Mouse (Mus musculus) testis, adult 2 months (tissue): ENCODE results near the gene Bcor. TPM values are rescaled to one million over a fixed set of nuclear protein-coding genes. Genes with fewer than 3 reads are reported as not detected.

Source experiments
- H3K27ac ChIP-seq: fragments of 200-500 bp; 2 replicates; pipeline ENCODE4 v1.5.1; 2012; ENCODE audit warnings: low read depth, low read length; ENCODE audit not compliant: control insufficient read depth, insufficient read depth
- H3K27me3 ChIP-seq: fragments of 200-500 bp; 2 replicates; pipeline ENCODE4 v1.6.1; 2012; ENCODE audit warnings: mild to moderate bottlenecking, low read length, moderate library complexity; ENCODE audit not compliant: control insufficient read depth, insufficient read depth
- H3K36me3 ChIP-seq: fragments of 200-500 bp; 2 replicates; pipeline ENCODE4 v1.6.1; 2012; ENCODE audit warnings: mild to moderate bottlenecking, low read length; ENCODE audit not compliant: control insufficient read depth, insufficient read depth
- H3K4me1 ChIP-seq: fragments of 200-500 bp; 2 replicates; pipeline ENCODE4 v1.6.1; 2012; ENCODE audit warnings: low read length; ENCODE audit not compliant: control insufficient read depth, insufficient read depth
- H3K4me3 ChIP-seq: fragments of 200-500 bp; 2 replicates; pipeline ENCODE4 v1.5.1; 2012; ENCODE audit warnings: low read depth, mild to moderate bottlenecking, low read length, moderate library complexity, mixed read lengths; ENCODE audit not compliant: control insufficient read depth
- CTCF ChIP-seq: fragments of 200-500 bp; IDR thresholded peaks from 2 replicates; pipeline ENCODE4 v1.5.1; 2012; ENCODE audit warnings: low read depth, mild to moderate bottlenecking, inconsistent platforms, low read length, moderate library complexity; ENCODE audit not compliant: control insufficient read depth, insufficient read depth, insufficient replicate concordance
- POLR2A ChIP-seq: fragments of 200-500 bp; IDR thresholded peaks from 2 replicates; pipeline ENCODE4 v1.6.1; 2012; ENCODE audit warnings: low read depth, mild to moderate bottlenecking, inconsistent platforms, low read length, moderate library complexity; ENCODE audit not compliant: control insufficient read depth
- polyA plus RNA-seq: library from polyadenylated mRNA; depleted of rRNA; stranded (reverse); fragments of >200 nt; gene quantifications from 2 replicates; pipeline ENCODE4 v1.2.3, GENCODE M21; 2012

The Bcor gene
- polyA plus RNA-seq, 1 experiment: 0.72 TPM

DNA sequence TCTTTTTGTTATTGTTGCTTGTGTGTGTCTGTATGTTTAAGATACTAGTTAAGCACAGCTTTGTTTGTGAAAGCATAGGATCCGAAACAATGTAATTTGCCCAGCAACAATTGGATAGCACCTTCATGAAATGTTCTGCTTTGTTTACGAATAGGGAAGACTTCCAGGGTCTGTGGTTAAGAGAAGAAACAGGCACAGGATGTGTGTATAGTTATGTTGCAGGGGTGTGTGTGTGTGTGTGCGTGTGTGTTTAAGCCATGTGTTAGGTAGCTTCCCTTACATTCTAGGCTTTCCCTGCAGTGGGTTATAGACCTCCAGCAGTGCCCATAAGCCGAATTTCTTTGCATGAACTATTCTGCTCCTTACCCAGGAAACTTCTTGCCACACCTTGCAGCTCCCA lies 66.8 kb downstream of the Bcor start:
- Histone ChIP-seq H3K36me3 (no peaks in the 10 kb centered on the region), H3K4me3 (no peak overlapping the region), H3K4me1 (peaks cover 24% of the 10 kb centered on the region), H3K27ac (no peak overlapping the region), H3K27me3 (no peaks in the 10 kb centered on the region)
- TF ChIP-seq POLR2A (no peak), CTCF (no peak)

DNA sequence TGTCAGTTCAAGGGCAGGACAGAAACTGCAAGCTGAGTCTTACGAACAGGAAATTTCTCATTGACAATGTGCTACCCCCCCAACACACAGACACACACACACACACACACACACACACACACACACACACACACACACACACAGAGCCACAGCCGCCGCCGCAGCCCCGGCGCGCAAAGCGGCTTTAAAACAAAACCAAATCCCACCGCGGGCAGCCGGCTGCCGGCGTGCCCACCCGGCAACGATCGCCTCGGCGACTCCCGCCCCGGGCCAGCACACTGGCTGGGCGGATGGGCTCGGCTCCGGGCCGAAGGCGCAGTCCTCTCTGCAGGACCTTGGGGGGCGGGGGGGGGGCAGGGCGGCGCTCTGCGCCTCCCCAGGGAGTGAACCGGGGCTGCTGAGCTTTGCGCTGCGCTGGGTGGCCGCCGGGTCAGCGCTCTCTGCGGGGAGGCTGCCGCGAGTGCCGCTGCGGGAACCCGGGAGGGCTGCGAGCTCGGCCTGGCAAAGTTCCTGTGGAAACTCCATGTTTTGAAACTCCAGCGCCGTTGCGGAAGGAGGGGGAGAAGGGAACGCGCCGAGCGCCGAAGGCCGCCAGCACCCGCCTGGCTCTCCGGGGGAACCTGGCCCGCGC lies 68.6 kb downstream of the Bcor start:
- Histone ChIP-seq H3K36me3 (no peaks in the 10 kb centered on the region), H3K27me3 (no peaks in the 10 kb centered on the region), H3K4me1 (peaks cover 27% of the 10 kb centered on the region), H3K4me3 (peak overlapping the region; percentile 55), H3K27ac (peak overlapping the region; percentile 49; the same call in 1 of the 2 replicates)
- TF ChIP-seq POLR2A (no peak), CTCF (no peak)

DNA sequence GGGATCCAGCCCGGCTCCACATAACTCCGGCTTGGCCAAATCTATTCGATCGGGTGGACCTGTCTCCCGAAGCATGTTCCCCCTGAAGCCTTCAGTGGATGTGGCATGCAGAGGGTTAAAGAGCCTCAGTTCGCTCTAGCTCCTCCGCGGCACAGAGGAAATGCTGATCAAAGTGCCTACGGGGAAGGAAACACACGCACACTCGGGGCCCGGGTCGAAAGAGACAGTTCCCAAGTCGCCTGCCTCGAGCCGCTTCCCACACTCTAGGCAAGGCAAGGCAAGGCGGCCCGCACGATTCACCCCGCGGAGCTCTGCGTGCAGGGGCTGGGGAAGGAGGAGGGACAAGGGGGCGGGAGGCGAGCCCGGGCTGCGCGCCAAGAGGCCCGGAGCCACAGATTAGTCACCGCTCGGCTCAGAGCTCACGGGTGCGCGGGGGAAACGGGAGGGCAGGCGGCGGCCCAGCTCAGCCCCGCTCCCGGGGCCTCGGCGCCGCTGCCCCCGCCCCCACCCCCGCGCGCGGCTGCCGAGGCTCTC lies 69.2 kb downstream of the Bcor start:
- peak overlapping the region; percentile 55 for H3K4me3 ChIP-seq
- H3K4me1 ChIP-seq: peaks cover 28% of the 10 kb centered on the region
- H3K27ac ChIP-seq: no peak overlapping the region
- H3K36me3 ChIP-seq: no peaks in the 10 kb centered on the region
- no peak for TF ChIP-seq POLR2A
- no peak for TF ChIP-seq CTCF
- H3K27me3 ChIP-seq: no peaks in the 10 kb centered on the region

DNA sequence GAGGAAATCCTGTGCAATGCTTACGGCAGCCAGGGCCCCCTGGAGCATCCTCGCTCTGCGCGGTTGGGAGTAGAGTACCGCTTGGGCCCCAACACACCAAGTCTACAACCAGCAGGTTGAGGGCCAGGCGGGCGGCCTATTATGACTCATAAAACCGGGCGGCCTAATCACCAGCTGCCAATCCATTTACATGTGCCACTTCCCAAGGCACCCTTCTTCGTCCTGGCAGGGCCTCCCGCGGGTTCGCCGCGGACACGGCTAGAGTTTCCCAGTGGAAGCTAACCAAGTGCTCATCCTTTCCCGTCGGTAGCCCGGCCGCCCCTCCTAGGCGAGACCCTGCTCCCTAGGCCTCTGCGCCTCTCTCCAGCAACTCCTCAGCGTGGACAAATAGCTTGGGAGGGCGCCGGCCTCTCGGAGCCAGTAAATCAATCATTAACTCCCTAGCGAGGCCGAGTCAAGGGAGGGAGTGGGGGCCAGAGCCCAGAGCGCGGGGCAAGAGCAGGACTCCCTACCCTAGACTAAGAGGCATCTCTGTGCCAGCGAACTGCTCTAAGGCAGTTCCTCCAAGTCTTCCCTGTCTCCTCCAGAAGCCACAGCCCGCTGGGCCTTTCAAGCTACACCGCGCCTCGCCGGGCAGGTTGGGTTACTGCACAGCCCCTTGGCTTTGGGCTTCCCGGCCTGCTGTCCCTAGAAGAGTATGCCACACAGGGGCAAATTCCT lies 69.8 kb downstream of the Bcor start:
- Histone ChIP-seq H3K36me3 (no peaks in the 10 kb centered on the region), H3K4me1 (peaks cover 31% of the 10 kb centered on the region), H3K27me3 (no peaks in the 10 kb centered on the region), H3K4me3 (no peak overlapping the region; the same call in 1 of the 2 replicates), H3K27ac (no peak overlapping the region)
- no peak for TF ChIP-seq CTCF
- TF ChIP-seq POLR2A: no peak

DNA sequence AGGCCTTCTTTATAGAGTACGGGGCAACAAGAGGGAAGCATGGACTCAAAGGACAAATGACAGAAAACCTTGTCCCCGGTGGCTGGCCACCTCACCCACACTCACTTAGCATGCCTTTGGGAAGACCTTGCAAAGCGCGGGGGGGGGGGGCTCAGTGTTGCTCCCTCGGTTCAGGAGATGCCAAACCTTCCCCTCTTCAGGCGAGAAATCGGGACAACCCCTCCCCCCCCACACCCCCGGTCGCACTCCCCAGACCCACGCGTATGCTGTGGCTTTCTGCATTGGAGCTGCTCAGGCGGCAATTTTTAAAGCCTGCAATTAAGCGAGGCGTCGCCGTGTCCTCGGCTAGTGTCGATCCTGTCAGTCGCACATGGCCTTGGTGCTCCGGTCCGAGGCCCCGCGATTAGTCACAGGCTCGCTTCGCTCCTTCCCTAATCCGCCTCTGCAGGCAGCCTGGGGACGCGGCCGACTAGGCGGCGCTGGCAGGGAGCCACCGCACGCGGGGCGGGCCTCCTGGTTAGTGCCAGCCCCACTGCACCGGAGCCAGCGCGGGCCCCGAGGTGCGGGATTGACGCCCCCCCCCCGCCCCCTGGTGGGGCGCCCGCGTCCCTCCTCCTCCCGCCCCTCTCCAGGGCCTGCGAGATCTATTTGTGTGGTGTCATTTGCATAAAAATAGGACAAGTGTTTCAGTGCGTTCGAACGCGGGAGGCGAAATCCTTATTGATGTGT lies 70.6 kb downstream of the Bcor start:
- H3K27me3 ChIP-seq: no peaks in the 10 kb centered on the region
- no peak overlapping the region for H3K4me3 ChIP-seq
- no peak for TF ChIP-seq POLR2A
- no peak for TF ChIP-seq CTCF
- H3K4me1 ChIP-seq: peaks cover 33% of the 10 kb centered on the region
- H3K27ac ChIP-seq: peak overlapping the region; percentile 17; the same call in 1 of the 2 replicates
- H3K36me3 ChIP-seq: no peaks in the 10 kb centered on the region

DNA sequence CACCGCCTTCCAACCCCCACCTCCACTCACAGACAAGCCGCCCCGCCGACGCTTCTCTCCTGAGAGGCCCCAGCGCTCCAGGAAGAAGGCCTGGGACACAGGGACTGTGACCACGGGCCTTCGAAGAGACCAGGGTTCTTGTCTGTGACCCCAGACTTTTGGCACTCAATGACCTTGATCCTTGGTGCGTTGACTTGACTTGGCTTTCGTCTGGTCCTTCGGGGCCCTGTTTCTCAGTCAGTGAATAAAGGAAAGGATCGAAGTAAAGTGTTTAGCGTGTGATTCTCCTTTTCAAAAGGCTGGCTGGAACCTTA lies 71.2 kb downstream of the Bcor start:
- no peak for TF ChIP-seq CTCF
- TF ChIP-seq POLR2A: no peak
- Histone ChIP-seq H3K4me3 (peak overlapping the region; percentile 40), H3K4me1 (peaks cover 33% of the 10 kb centered on the region), H3K27me3 (no peaks in the 10 kb centered on the region), H3K27ac (peak overlapping the region; percentile 17; the same call in 1 of the 2 replicates), H3K36me3 (no peaks in the 10 kb centered on the region)
